Mouse (Mus musculus): ENCODE measurements around the gene Rbmxl1. TPM values are rescaled to one million over a fixed set of nuclear protein-coding genes. Genes with fewer than 3 reads are reported as not detected.

Rbmxl1 gene
- polyA plus RNA-seq, 1 experiment from 2014 or later = 173 TPM

GRCm38 (mm10) chr8:78477051-78477829, 31.5 kb downstream of the Rbmxl1 start:
- Histone ChIP-seq H3K36me3 (no peaks in the 10 kb centered on the region), H3K4me1 (no peaks in the 10 kb centered on the region), H3K27me3 (replicated peaks) (no peaks in the 10 kb centered on the region), H3K4me2 (no peak overlapping the region), H3K9ac (replicated peaks) (no peak overlapping the region), H3K27ac (replicated peaks) (no peak overlapping the region), H3K9me3 (replicated peaks) (no peaks in the 10 kb centered on the region), H3K4me3 (replicated peaks) (no peak overlapping the region)
- ATAC-seq (ENCODE audit: low FRiP score) = no peak
- WGBS = 45% methylated on average over 6 of the region's 6 CpGs

GRCm38 (mm10) chr8:78467889-78468288, 40.8 kb downstream of the Rbmxl1 start:
- Histone ChIP-seq H3K4me2 (no peak overlapping the region), H3K36me3 (no peaks in the 10 kb centered on the region), H3K4me1 (no peaks in the 10 kb centered on the region), H3K27me3 (replicated peaks) (no peaks in the 10 kb centered on the region), H3K9ac (replicated peaks) (no peak overlapping the region), H3K27ac (replicated peaks) (no peak overlapping the region), H3K9me3 (replicated peaks) (no peaks in the 10 kb centered on the region), H3K4me3 (replicated peaks) (no peak overlapping the region)
- ATAC-seq (ENCODE audit: low FRiP score) = no peak
- WGBS = 89% methylated on average over 2 of the region's 2 CpGs

GRCm38 (mm10) chr8:78463941-78464340, 44.8 kb downstream of the Rbmxl1 start:
- Histone ChIP-seq H3K36me3 (no peaks in the 10 kb centered on the region), H3K4me2 (no peak overlapping the region), H3K4me3 (replicated peaks) (no peak overlapping the region), H3K27ac (replicated peaks) (no peak overlapping the region), H3K9ac (replicated peaks) (no peak overlapping the region), H3K27me3 (replicated peaks) (no peaks in the 10 kb centered on the region), H3K4me1 (no peaks in the 10 kb centered on the region), H3K9me3 (replicated peaks) (no peaks in the 10 kb centered on the region)
- ATAC-seq (ENCODE audit: low FRiP score) = no peak
- 80% methylated on average over 2 of the region's 2 CpGs for WGBS

- Histone ChIP-seq H3K4me2 (no peak overlapping the region), H3K4me3 (replicated peaks) (no peak overlapping the region), H3K9me3 (replicated peaks) (no peaks in the 10 kb centered on the region), H3K4me1 (no peaks in the 10 kb centered on the region), H3K27me3 (replicated peaks) (no peaks in the 10 kb centered on the region), H3K36me3 (no peaks in the 10 kb centered on the region), H3K27ac (replicated peaks) (no peak overlapping the region), H3K9ac (replicated peaks) (no peak overlapping the region)
- 63% methylated on average over 3 of the region's 3 CpGs for WGBS
- no peak for ATAC-seq (ENCODE audit: low FRiP score)
These were observed 52.3 kb downstream of the Rbmxl1 start for GRCm38 (mm10) chr8:78456441-78456840.

Other genes with a start within 250 kb of the Rbmxl1 start
- gene Pou4f2, start 72.3 kb downstream of the Rbmxl1 start, polyA plus RNA-seq (2015; fragmentation: Nextera tagmentation; extraction: Ambion mirVana) = 2.4 and 3.3 TPM in 2 replicates
- 10.2 and 10.7 TPM in 2 replicates for gene Slc10a7, start 448 bp upstream of the Rbmxl1 start, polyA plus RNA-seq (2015; fragmentation: Nextera tagmentation; extraction: Ambion mirVana)